Mouse (Mus musculus) heart, postnatal 0 days (tissue): ENCODE results near the gene Anks1b. TPM values are rescaled to one million over a fixed set of nuclear protein-coding genes. Genes with fewer than 3 reads are reported as not detected.

Experiments
- ATAC-seq: fragments of 200-750 bp; cut with Nextera tagmentation; 2 replicates; pipeline ENCODE4 v1.8.0; 2017; ENCODE audit warnings: low read depth, moderate number of reproducible peaks, moderate library complexity; ENCODE audit not compliant: insufficient read depth
- DNase-seq: peaks from one replicate; pipeline ENCODE4 v3.0.0-alpha.2; 2016; ENCODE audit warnings: low spot score
- H3K27ac ChIP-seq: fragments of 300-500 bp; sonication (generic); 2 replicates; pipeline ENCODE4 v1.5.1; 2014; ENCODE audit warnings: low read depth, mild to moderate bottlenecking
- H3K27me3 ChIP-seq: fragments of 300-500 bp; sonication (generic); 2 replicates; pipeline ENCODE4 v1.6.1; 2014; ENCODE audit warnings: low read length, mixed read lengths; ENCODE audit not compliant: control insufficient read depth, insufficient read depth
- H3K36me3 ChIP-seq: fragments of 300-500 bp; sonication (generic); replicated peaks from 2 replicates; pipeline ENCODE4 v1.6.1; 2014; ENCODE audit warnings: low read length, mixed read lengths; ENCODE audit not compliant: control insufficient read depth, insufficient read depth
- H3K4me1 ChIP-seq: fragments of 300-500 bp; sonication (generic); 2 replicates; pipeline ENCODE4 v1.6.1; 2014; ENCODE audit warnings: antibody characterized with exemption; ENCODE audit not compliant: control insufficient read depth, insufficient read depth
- H3K4me2 ChIP-seq: fragments of 300-500 bp; sonication (generic); 2 replicates; pipeline ENCODE4 v1.6.1; 2014; ENCODE audit warnings: low read depth, mild to moderate bottlenecking, low read length, moderate library complexity
- H3K4me3 ChIP-seq: fragments of 300-500 bp; sonication (generic); 2 replicates; pipeline ENCODE4 v1.5.1; 2014; ENCODE audit warnings: low read depth, low read length
- H3K9ac ChIP-seq: fragments of 300-500 bp; sonication (generic); replicated peaks from 2 replicates; pipeline ENCODE4 v1.6.1; 2014; ENCODE audit warnings: low read depth, low read length, mixed read lengths
- H3K9me3 ChIP-seq: fragments of 300-500 bp; sonication (generic); replicated peaks from 2 replicates; pipeline ENCODE4 v1.6.1; 2016; ENCODE audit warnings: low read length; ENCODE audit not compliant: control insufficient read depth
- CTCF ChIP-seq: IDR thresholded peaks from 2 replicates; pipeline ENCODE4 v1.5.1; 2016; ENCODE audit warnings: antibody characterized with exemption, control low read depth, low read depth
- EP300 ChIP-seq: IDR thresholded peaks from 2 replicates; pipeline ENCODE4 v1.6.1; 2016; ENCODE audit warnings: antibody characterized with exemption, low read depth
- WGBS: fragments of 180-500 bp; shearing (Covaris S2); extraction: QIAGEN DNeasy Blood & Tissue Kit; methylation state at CpG from one replicate; pipeline ENCODE4 v1.1.7; 2014; 5-methylcytosine and 5-hydroxymethylcytosine counted together
- polyA plus RNA-seq: library from polyadenylated mRNA; unstranded; fragments of >200 nt; fragmentation: Nextera tagmentation; extraction: Ambion mirVana; gene quantifications from 2 replicates; pipeline ENCODE4 v1.2.1, GENCODE M21; 2015
- total RNA-seq: library from RNA; depleted of rRNA; stranded (reverse); fragments of >200 nt; gene quantifications from 2 replicates; pipeline ENCODE4 v1.2.3, GENCODE M21; 2014; ENCODE audit warnings: low replicate concordance

Gene Anks1b
- total and polyA plus RNA-seq, 2 experiments from 2014 or later = 0.26 TPM; not detected in 1

- Histone ChIP-seq H3K4me2 (no peak overlapping the region), H3K9ac (no peak overlapping the region), H3K9me3 (no peaks in the 10 kb centered on the region), H3K4me1 (no peaks in the 10 kb centered on the region), H3K27me3 (no peaks in the 10 kb centered on the region), H3K36me3 (no peaks in the 10 kb centered on the region), H3K27ac (no peak overlapping the region), H3K4me3 (no peak overlapping the region)
- DNase-seq (no peak), ATAC-seq (no peak)
- TF ChIP-seq EP300 (no peak), CTCF (no peak)
- 55% methylated on average over 13 of the region's 13 CpGs for WGBS
Observed at GRCm38 (mm10) chr10:90779561-90780400, 906.5 kb downstream of the Anks1b start.

- Histone ChIP-seq H3K4me2 (no peak overlapping the region), H3K9me3 (no peaks in the 10 kb centered on the region), H3K4me1 (no peaks in the 10 kb centered on the region), H3K4me3 (no peak overlapping the region), H3K27ac (no peak overlapping the region), H3K36me3 (no peaks in the 10 kb centered on the region), H3K27me3 (no peaks in the 10 kb centered on the region), H3K9ac (no peak overlapping the region)
- DNase-seq (no peak), ATAC-seq (no peak)
- 56% methylated on average over 4 of the region's 4 CpGs for WGBS
- TF ChIP-seq CTCF (no peak), EP300 (no peak)
Observed at GRCm38 (mm10) chr10:90784981-90785650, 911.8 kb downstream of the Anks1b start.

- Histone ChIP-seq H3K9ac (no peak overlapping the region), H3K4me1 (no peaks in the 10 kb centered on the region), H3K4me2 (no peak overlapping the region), H3K36me3 (no peaks in the 10 kb centered on the region), H3K27ac (no peak overlapping the region), H3K4me3 (no peak overlapping the region), H3K27me3 (no peaks in the 10 kb centered on the region), H3K9me3 (no peaks in the 10 kb centered on the region)
- 64% methylated on average over 8 of the region's 8 CpGs for WGBS
- DNase-seq = no peak
- no peak for TF ChIP-seq CTCF
- no peak for TF ChIP-seq EP300
- no peak for ATAC-seq
Observed at GRCm38 (mm10) chr10:90785680-90786079, 912.4 kb downstream of the Anks1b start.

GRCm38 (mm10) chr10:90803112-90803511 lies 929.8 kb downstream of the Anks1b start:
- Histone ChIP-seq H3K4me1 (no peaks in the 10 kb centered on the region), H3K27ac (no peak overlapping the region), H3K4me3 (no peak overlapping the region), H3K27me3 (no peaks in the 10 kb centered on the region), H3K4me2 (no peak overlapping the region), H3K36me3 (no peaks in the 10 kb centered on the region), H3K9ac (no peak overlapping the region), H3K9me3 (no peaks in the 10 kb centered on the region)
- no peak for TF ChIP-seq EP300
- no peak for TF ChIP-seq CTCF
- DNase-seq = no peak
- WGBS = 38% methylated on average over 6 of the region's 6 CpGs
- no peak for ATAC-seq

GRCm38 (mm10) chr10:90804602-90805095 lies 931.3 kb downstream of the Anks1b start:
- DNase-seq = no peak
- no peak overlapping the region for H3K4me3 ChIP-seq
- no peak for TF ChIP-seq CTCF
- TF ChIP-seq EP300 = no peak
- no peak for ATAC-seq
- no peak overlapping the region for H3K4me2 ChIP-seq
- H3K36me3 ChIP-seq = no peaks in the 10 kb centered on the region
- 17% methylated on average over 4 of the region's 4 CpGs for WGBS
- H3K27me3 ChIP-seq = no peaks in the 10 kb centered on the region
- H3K9me3 ChIP-seq = no peaks in the 10 kb centered on the region
- H3K9ac ChIP-seq = no peak overlapping the region
- no peaks in the 10 kb centered on the region for H3K4me1 ChIP-seq
- no peak overlapping the region for H3K27ac ChIP-seq
